Mouse (Mus musculus) C2C12 (cell line): ENCODE measurements around the gene Epha3.

Experiments used
- CEBPB ChIP-seq: IDR thresholded peaks from one replicate; pipeline ENCODE4 v1.6.1; 2011; ENCODE audit warnings: low read depth, mild to moderate bottlenecking, control low read depth, moderate library complexity
- CTCF ChIP-seq: IDR thresholded peaks from one replicate; pipeline ENCODE4 v1.5.1; 2011; ENCODE audit not compliant: control insufficient read depth, insufficient read depth, insufficient read length
- FOSL1 ChIP-seq: IDR thresholded peaks from one replicate; pipeline ENCODE4 v1.8.0; 2011; ENCODE audit warnings: mild to moderate bottlenecking, low read length; ENCODE audit not compliant: poor library complexity, insufficient read depth, severe bottlenecking
- MAX ChIP-seq: IDR thresholded peaks from one replicate; pipeline ENCODE4 v1.6.1; 2011; ENCODE audit warnings: mild to moderate bottlenecking, control low read depth
- MYOD1 ChIP-seq: IDR thresholded peaks from one replicate; pipeline ENCODE4 v1.6.1; 2011; ENCODE audit warnings: low read depth; ENCODE audit not compliant: control insufficient read depth, insufficient read length
- MYOG ChIP-seq: IDR thresholded peaks from one replicate; pipeline ENCODE4 v1.6.1; 2011; ENCODE audit not compliant: control insufficient read depth, insufficient read length; ENCODE audit errors: extremely low read depth
- USF1 ChIP-seq: IDR thresholded peaks from one replicate; pipeline ENCODE4 v1.6.1; 2011; ENCODE audit warnings: low read depth, mild to moderate bottlenecking, control low read depth, moderate library complexity

GRCm38 (mm10) chr16:63658302-63658974 lies 205.5 kb downstream of the Epha3 start:
- TF ChIP-seq CTCF (no peak), FOSL1 (no peak), MYOG (no peak), USF1 (no peak), MAX (no peak), CEBPB (no peak), MYOD1 (no peak)
